Mouse (Mus musculus): ENCODE results near the gene Col19a1. TPM values are rescaled to one million over a fixed set of nuclear protein-coding genes. Genes with fewer than 3 reads are reported as not detected.
"Not testable (repeated sequence)": the region's sequence is repeated elsewhere in the genome, so short reads cannot be mapped to it uniquely, and the experiment has no call there.

Gene Col19a1
- not detected in 2 replicates for polyA plus RNA-seq (2012; ENCODE audit: insufficient read depth, insufficient read length, low replicate concordance, missing spikeins)

GRCm38 (mm10) chr1:24587141-24587541, at the start of gene Col19a1:
Gene Col19a1 (minus strand): TSS chr1:24587472.
- H3K27ac ChIP-seq (ENCODE audit: insufficient read depth, low read depth, low read length), result no peak within 1 kb of the TSS
- peak within 1 kb of the TSS; percentile 51 for H3K4me3 ChIP-seq (ENCODE audit: insufficient read depth, low read depth, low read length)
- H3K4me1 ChIP-seq (ENCODE audit: control insufficient read depth, insufficient read depth, low read length), result peaks cover 9% of the 10 kb centered on the region
- under 1% methylated on average over 22 of the region's 22 CpGs for WGBS
- TF ChIP-seq CTCF (IDR thresholded peaks at IDR 0.05; ENCODE audit: insufficient read depth, low read depth, low read length) (no peak), POLR2A (IDR thresholded peaks at IDR 0.05; ENCODE audit: insufficient read depth, low read depth, low read length) (no peak)

DNA sequence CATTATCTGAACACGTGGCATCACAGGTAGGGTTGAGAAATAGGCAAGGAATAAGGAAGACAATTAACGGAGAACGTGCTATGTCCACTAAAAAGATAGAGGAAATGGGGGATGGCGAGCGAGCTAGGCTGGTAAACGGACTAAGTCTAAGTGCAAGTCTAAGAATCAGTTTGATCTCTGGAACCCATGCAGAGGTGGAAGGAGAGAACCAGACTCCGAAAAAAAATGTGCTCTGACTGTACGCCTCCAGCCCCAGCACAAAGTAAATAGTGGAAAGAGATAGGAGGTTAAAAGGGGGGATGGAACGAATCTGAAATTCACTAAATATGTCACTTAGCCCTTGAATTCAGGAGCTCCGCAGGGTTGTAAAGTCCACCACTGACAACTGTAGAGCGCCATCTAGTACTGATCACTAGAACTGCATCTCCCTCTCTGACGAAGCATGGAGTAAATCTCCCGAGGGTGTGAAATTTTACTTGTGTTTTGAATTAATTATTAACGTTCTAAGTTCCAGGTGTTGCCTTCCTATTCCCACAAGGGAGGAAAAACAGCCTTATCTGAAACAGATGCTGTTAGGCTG, 46.4 kb upstream of the Col19a1 start:
- 33% methylated on average over 14 of the region's 14 CpGs for WGBS
- Histone ChIP-seq H3K4me3 (ENCODE audit: insufficient read depth, low read depth, low read length) (no peak overlapping the region), H3K4me1 (ENCODE audit: control insufficient read depth, insufficient read depth, low read length) (no peaks in the 10 kb centered on the region), H3K27ac (ENCODE audit: insufficient read depth, low read depth, low read length) (no peak overlapping the region)
- TF ChIP-seq POLR2A (IDR thresholded peaks at IDR 0.05; ENCODE audit: insufficient read depth, low read depth, low read length), result no peak

- H3K27ac ChIP-seq (ENCODE audit: insufficient read depth, low read depth, low read length); H3K4me3 ChIP-seq (ENCODE audit: insufficient read depth, low read depth, low read length); H3K4me1 ChIP-seq (ENCODE audit: control insufficient read depth, insufficient read depth, low read length): not testable (repeated sequence)
- WGBS, result 0% methylated on average over 1 of the region's 2 CpGs
Measured at GRCm38 (mm10) chr1:24612556-24612955, 25.3 kb upstream of the Col19a1 start.

- no peak overlapping the region for H3K27ac ChIP-seq (ENCODE audit: insufficient read depth, low read depth, low read length)
- H3K4me3 ChIP-seq (ENCODE audit: insufficient read depth, low read depth, low read length), result no peak overlapping the region
- WGBS, result 97% methylated on average over 19 of the region's 19 CpGs
- H3K4me1 ChIP-seq (ENCODE audit: control insufficient read depth, insufficient read depth, low read length), result no peaks in the 10 kb centered on the region
- TF ChIP-seq CTCF (IDR thresholded peaks at IDR 0.05; ENCODE audit: insufficient read depth, low read depth, low read length) (no peak), POLR2A (IDR thresholded peaks at IDR 0.05; ENCODE audit: insufficient read depth, low read depth, low read length) (no peak)
Measured at GRCm38 (mm10) chr1:24595096-24595495, 7.8 kb upstream of the Col19a1 start.

DNA sequence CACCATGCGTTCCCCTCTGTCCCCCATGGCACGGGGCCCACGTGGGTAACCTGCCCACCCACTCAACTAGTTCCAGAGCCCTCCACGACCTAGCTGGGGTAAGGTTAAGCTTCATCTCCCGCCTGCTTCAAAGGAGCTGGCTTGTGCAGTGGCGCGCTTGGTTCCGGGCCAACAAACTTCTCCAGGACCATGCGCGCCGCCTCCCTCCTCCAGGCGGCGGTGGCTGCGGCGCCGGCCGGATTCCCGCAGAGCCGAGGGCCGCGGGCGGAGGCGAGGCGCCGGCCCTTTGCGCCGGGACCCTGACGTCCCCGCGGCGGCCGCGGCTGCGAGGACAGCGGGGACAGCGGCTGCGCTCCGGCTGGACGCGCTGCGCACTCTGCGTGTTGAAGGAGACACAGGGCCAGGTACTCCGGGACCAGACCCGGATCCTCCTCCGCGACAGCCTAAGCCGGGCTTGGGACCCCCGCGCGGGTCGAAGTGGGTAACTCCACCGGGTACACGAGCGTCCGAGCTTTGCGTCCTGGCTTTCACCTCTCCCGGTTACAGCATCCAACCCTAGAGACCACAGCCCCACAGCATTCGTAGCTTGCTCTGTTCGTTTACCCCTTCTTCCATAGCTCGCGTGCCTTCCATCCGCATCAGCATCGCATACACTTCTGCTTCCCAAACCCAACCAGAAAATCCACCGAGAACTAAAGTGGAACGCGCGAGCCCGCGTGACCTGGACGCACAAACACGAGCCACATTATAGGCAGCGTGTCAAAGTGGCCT, 717 bp downstream of the Col19a1 start:
- peaks cover 9% of the 10 kb centered on the region for H3K4me1 ChIP-seq (ENCODE audit: control insufficient read depth, insufficient read depth, low read length)
- H3K27ac ChIP-seq (ENCODE audit: insufficient read depth, low read depth, low read length), result no peak overlapping the region
- no peak for TF ChIP-seq POLR2A (IDR thresholded peaks at IDR 0.05; ENCODE audit: insufficient read depth, low read depth, low read length)
- H3K4me3 ChIP-seq (ENCODE audit: insufficient read depth, low read depth, low read length), result peak overlapping the region; percentile 51
- under 1% methylated on average over 72 of the region's 72 CpGs for WGBS

- 88% methylated on average over 8 of the region's 8 CpGs for WGBS
Measured at GRCm38 (mm10) chr1:24572602-24573001, 14.7 kb downstream of the Col19a1 start.

DNA sequence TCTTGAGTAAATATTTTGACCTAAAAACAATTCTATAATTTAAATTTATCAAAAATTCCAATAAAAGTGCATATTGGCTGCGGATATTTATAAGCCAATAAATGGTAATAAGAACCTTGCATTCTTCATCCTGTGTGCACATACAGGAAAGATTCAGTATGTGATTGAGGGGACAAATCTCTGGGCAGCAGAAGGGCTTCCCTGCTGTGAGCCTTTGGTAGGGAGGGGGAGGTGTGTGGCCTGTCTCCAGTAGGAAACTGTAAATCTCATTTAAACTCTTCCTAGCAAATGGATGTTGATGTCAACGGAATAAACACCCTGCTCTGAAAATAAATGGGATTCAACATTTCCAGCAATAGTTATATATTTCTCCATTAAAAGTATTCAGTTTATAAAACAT, 23.2 kb downstream of the Col19a1 start:
- no peak for TF ChIP-seq POLR2A (IDR thresholded peaks at IDR 0.05; ENCODE audit: insufficient read depth, low read depth, low read length)
- TF ChIP-seq CTCF (IDR thresholded peaks at IDR 0.05; ENCODE audit: insufficient read depth, low read depth, low read length), result no peak
- Histone ChIP-seq H3K4me1 (ENCODE audit: control insufficient read depth, insufficient read depth, low read length) (no peaks in the 10 kb centered on the region), H3K27ac (ENCODE audit: insufficient read depth, low read depth, low read length) (no peak overlapping the region), H3K4me3 (ENCODE audit: insufficient read depth, low read depth, low read length) (no peak overlapping the region)
- WGBS, result 79% methylated on average over 2 of the region's 2 CpGs

More at GRCm38 (mm10) chr1:24572602-24573001, 14.7 kb downstream of the Col19a1 start:
- Histone ChIP-seq H3K4me3 (ENCODE audit: insufficient read depth, low read depth, low read length) (no peak overlapping the region), H3K4me1 (ENCODE audit: control insufficient read depth, insufficient read depth, low read length) (no peaks in the 10 kb centered on the region), H3K27ac (ENCODE audit: insufficient read depth, low read depth, low read length) (no peak overlapping the region)
- no peak for TF ChIP-seq CTCF (IDR thresholded peaks at IDR 0.05; ENCODE audit: insufficient read depth, low read depth, low read length)
- TF ChIP-seq POLR2A (IDR thresholded peaks at IDR 0.05; ENCODE audit: insufficient read depth, low read depth, low read length), result no peak

GRCm38 (mm10) chr1:24558005-24558404, 29.3 kb downstream of the Col19a1 start:
- no peak for TF ChIP-seq POLR2A (IDR thresholded peaks at IDR 0.05; ENCODE audit: insufficient read depth, low read depth, low read length)
- no peak for TF ChIP-seq CTCF (IDR thresholded peaks at IDR 0.05; ENCODE audit: insufficient read depth, low read depth, low read length)
- Histone ChIP-seq H3K4me1 (ENCODE audit: control insufficient read depth, insufficient read depth, low read length) (no peaks in the 10 kb centered on the region), H3K4me3 (ENCODE audit: insufficient read depth, low read depth, low read length) (no peak overlapping the region), H3K27ac (ENCODE audit: insufficient read depth, low read depth, low read length) (no peak overlapping the region)
- WGBS, result 54% methylated on average over 10 of the region's 10 CpGs

DNA sequence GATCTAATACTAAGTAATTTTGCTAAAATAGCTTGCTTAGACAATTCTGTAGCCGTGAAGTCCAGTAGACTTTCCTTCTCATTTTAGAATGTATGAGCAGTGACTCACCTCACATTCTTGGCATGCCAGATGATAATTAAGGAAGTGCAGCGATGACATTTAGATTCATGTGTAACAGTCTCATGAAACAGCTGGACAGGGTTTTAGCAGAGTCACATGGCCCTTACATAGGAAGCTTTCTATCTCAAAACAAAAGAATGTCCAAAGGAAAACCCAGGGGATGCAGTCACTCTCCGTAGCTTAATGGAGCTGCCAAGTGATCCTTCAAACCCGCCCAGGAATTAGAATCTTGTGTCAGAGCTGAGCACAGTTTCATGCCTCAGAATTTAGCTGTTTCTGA, 33.8 kb downstream of the Col19a1 start:
- no peak for TF ChIP-seq CTCF (IDR thresholded peaks at IDR 0.05; ENCODE audit: insufficient read depth, low read depth, low read length)
- TF ChIP-seq POLR2A (IDR thresholded peaks at IDR 0.05; ENCODE audit: insufficient read depth, low read depth, low read length), result no peak
- WGBS, result 54% methylated on average over 4 of the region's 4 CpGs
- H3K4me1 ChIP-seq (ENCODE audit: control insufficient read depth, insufficient read depth, low read length), result no peaks in the 10 kb centered on the region
- H3K27ac ChIP-seq (ENCODE audit: insufficient read depth, low read depth, low read length), result no peak overlapping the region
- no peak overlapping the region for H3K4me3 ChIP-seq (ENCODE audit: insufficient read depth, low read depth, low read length)
